Mouse (Mus musculus) lung, embryonic 14.5 days (tissue): ENCODE results near the gene Spock2. TPM values are rescaled to one million over a fixed set of nuclear protein-coding genes. Genes with fewer than 3 reads are reported as not detected.

Experiments used
- ATAC-seq: fragments of 200-750 bp; cut with Nextera tagmentation; 2 replicates; pipeline ENCODE4 v1.8.0; 2017; ENCODE audit warnings: mild to moderate bottlenecking, moderate TSS enrichment, moderate library complexity; ENCODE audit not compliant: insufficient read depth
- DNase-seq: peaks from one replicate; pipeline ENCODE4 v3.0.0-alpha.2; 2015
- H3K27ac ChIP-seq: fragments of 300-500 bp; sonication (generic); 2 replicates; pipeline ENCODE4 v1.5.1; 2014; ENCODE audit warnings: low read depth, mild to moderate bottlenecking, moderate library complexity
- H3K27me3 ChIP-seq: fragments of 300-500 bp; sonication (generic); 2 replicates; pipeline ENCODE4 v1.6.1; 2014; ENCODE audit warnings: low read length, control low read depth; ENCODE audit not compliant: insufficient read depth
- H3K36me3 ChIP-seq: fragments of 300-500 bp; sonication (generic); 2 replicates; pipeline ENCODE4 v1.6.1; 2014; ENCODE audit warnings: control low read depth; ENCODE audit not compliant: insufficient read depth
- H3K4me1 ChIP-seq: fragments of 300-500 bp; sonication (generic); 2 replicates; pipeline ENCODE4 v1.6.1; 2014; ENCODE audit warnings: antibody characterized with exemption, control low read depth; ENCODE audit not compliant: insufficient read depth
- H3K4me2 ChIP-seq: fragments of 300-500 bp; sonication (generic); 2 replicates; pipeline ENCODE4 v1.6.1; 2014; ENCODE audit warnings: mild to moderate bottlenecking
- H3K4me3 ChIP-seq: fragments of 300-500 bp; sonication (generic); 2 replicates; pipeline ENCODE4 v1.5.1; 2014; ENCODE audit warnings: low read depth, low read length
- H3K9ac ChIP-seq: fragments of 300-500 bp; sonication (generic); 2 replicates; pipeline ENCODE4 v1.6.1; 2014
- H3K9me3 ChIP-seq: fragments of 300-500 bp; sonication (generic); 2 replicates; pipeline ENCODE4 v1.6.1; 2016; ENCODE audit warnings: low read depth, low read length, control low read depth
- CTCF ChIP-seq: IDR thresholded peaks from 2 replicates; pipeline ENCODE4 v1.5.1; 2016; ENCODE audit warnings: antibody characterized with exemption, low read depth
- WGBS: fragments of 180-500 bp; shearing (Covaris S2); extraction: QIAGEN DNeasy Blood & Tissue Kit; methylation state at CpG from one replicate; pipeline ENCODE4 v1.1.7; 2014; 5-methylcytosine and 5-hydroxymethylcytosine counted together
- polyA plus RNA-seq: library from polyadenylated mRNA; unstranded; fragments of >200 nt; fragmentation: Nextera tagmentation; extraction: Ambion mirVana; gene quantifications from 2 replicates; pipeline ENCODE4 v1.2.1, GENCODE M21; 2014

Gene Spock2
- polyA plus RNA-seq, 1 experiment from 2014 or later: 1.3 TPM

- no peaks in the 10 kb centered on the region for H3K27me3 ChIP-seq
- peak; percentile 87 for ATAC-seq
- DNase-seq: peak; percentile 94
- no peaks in the 10 kb centered on the region for H3K36me3 ChIP-seq
- no peak overlapping the region for H3K9ac ChIP-seq
- H3K9me3 ChIP-seq: no peaks in the 10 kb centered on the region
- H3K4me1 ChIP-seq: peaks cover 20% of the 10 kb centered on the region
- no peak overlapping the region for H3K4me3 ChIP-seq
- peak overlapping the region; percentile 41 for H3K4me2 ChIP-seq
- WGBS: 25% methylated on average over 5 of the region's 5 CpGs
- H3K27ac ChIP-seq: peak overlapping the region; percentile 58
- TF ChIP-seq CTCF: no peak
Observed at GRCm38 (mm10) chr10:60078561-60078917, 27.5 kb upstream of the Spock2 start.

GRCm38 (mm10) chr10:60080171-60080570 lies 25.8 kb upstream of the Spock2 start:
- no peak overlapping the region for H3K9ac ChIP-seq
- H3K4me3 ChIP-seq: no peak overlapping the region
- H3K36me3 ChIP-seq: no peaks in the 10 kb centered on the region
- H3K27ac ChIP-seq: 0 out of 2 replicates have a peak overlapping the region, but pooled peaks have one; percentile 42
- TF ChIP-seq CTCF: no peak
- peaks cover 20% of the 10 kb centered on the region for H3K4me1 ChIP-seq
- ATAC-seq (peak; percentile 32), DNase-seq (peak; percentile 47)
- H3K4me2 ChIP-seq: no peak overlapping the region
- no peaks in the 10 kb centered on the region for H3K27me3 ChIP-seq
- H3K9me3 ChIP-seq: no peaks in the 10 kb centered on the region
- 47% methylated on average over 3 of the region's 3 CpGs for WGBS

DNA sequence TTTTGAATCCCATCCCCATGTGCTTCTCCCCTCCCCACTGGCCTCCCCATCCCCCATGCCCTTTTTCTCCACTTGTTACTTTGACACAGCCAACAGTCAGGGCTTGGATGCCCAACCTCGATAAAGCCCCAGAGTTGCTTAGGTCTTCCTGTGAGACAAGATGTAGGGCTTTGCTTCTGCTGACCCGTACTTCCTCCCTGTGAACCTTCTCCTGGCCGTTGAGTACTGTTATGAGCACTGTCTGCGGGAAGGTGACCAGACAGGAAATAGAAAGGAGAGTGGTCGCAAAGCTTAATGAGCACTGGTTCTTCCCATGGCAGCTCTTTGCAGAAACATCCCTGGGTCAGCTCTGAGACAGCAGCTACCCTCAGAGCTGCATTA lies 25.4 kb upstream of the Spock2 start:
- Histone ChIP-seq H3K27me3 (no peaks in the 10 kb centered on the region), H3K36me3 (no peaks in the 10 kb centered on the region), H3K4me1 (peaks cover 20% of the 10 kb centered on the region), H3K27ac (peak overlapping the region; percentile 44; the same call in 1 of the 2 replicates), H3K9me3 (no peaks in the 10 kb centered on the region), H3K4me2 (0 out of 2 replicates have a peak overlapping the region, but pooled peaks have one; percentile 2), H3K4me3 (no peak overlapping the region), H3K9ac (no peak overlapping the region)
- ATAC-seq (no peak), DNase-seq (no peak)
- WGBS: 19% methylated on average over 5 of the region's 5 CpGs
- TF ChIP-seq CTCF: no peak

- Histone ChIP-seq H3K4me1 (peaks cover 20% of the 10 kb centered on the region), H3K9ac (no peak overlapping the region), H3K9me3 (no peaks in the 10 kb centered on the region), H3K27me3 (no peaks in the 10 kb centered on the region), H3K36me3 (no peaks in the 10 kb centered on the region), H3K4me2 (0 out of 2 replicates have a peak overlapping the region, but pooled peaks have one; percentile 2), H3K4me3 (no peak overlapping the region), H3K27ac (peak overlapping the region; percentile 44; the same call in 1 of the 2 replicates)
- no peak for ATAC-seq
- WGBS: 51% methylated on average over 21 of the region's 21 CpGs
- no peak for TF ChIP-seq CTCF
- DNase-seq: peak; percentile 28
Observed at GRCm38 (mm10) chr10:60080982-60081825, 24.8 kb upstream of the Spock2 start.

DNA sequence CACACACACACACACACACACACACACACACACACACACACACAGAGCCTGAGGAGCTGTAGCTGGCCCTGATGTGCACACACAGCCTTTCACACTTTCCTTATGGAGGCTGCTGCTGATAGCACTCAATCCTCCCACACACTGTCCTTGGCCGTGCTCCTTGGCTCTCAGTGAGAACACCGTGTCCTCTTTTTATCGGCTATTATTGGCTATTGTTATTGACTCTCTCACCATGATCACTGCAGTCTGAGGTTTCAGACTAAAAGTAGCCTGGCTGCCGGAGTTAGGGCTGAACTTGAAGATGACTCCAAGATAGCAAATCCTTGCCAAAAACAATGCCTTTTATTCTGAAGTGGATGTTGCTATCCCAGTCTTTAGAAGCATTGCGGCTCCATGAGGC lies 24.1 kb upstream of the Spock2 start:
- Histone ChIP-seq H3K4me3 (no peak overlapping the region), H3K9me3 (no peaks in the 10 kb centered on the region), H3K9ac (no peak overlapping the region), H3K27me3 (no peaks in the 10 kb centered on the region), H3K4me2 (no peak overlapping the region), H3K36me3 (no peaks in the 10 kb centered on the region), H3K27ac (no peak overlapping the region), H3K4me1 (peaks cover 20% of the 10 kb centered on the region)
- ATAC-seq (no peak), DNase-seq (peak; percentile 62)
- TF ChIP-seq CTCF: no peak
- WGBS: 38% methylated on average over 5 of the region's 5 CpGs

GRCm38 (mm10) chr10:60084065-60084464 lies 22.0 kb upstream of the Spock2 start:
- Histone ChIP-seq H3K27me3 (no peaks in the 10 kb centered on the region), H3K9ac (no peak overlapping the region), H3K4me2 (no peak overlapping the region), H3K4me3 (no peak overlapping the region), H3K27ac (no peak overlapping the region), H3K9me3 (no peaks in the 10 kb centered on the region), H3K36me3 (no peaks in the 10 kb centered on the region), H3K4me1 (peaks cover 5% of the 10 kb centered on the region; the same call in 1 of the 2 replicates)
- ATAC-seq (no peak), DNase-seq (no peak)
- TF ChIP-seq CTCF: no peak
- 80% methylated on average over 4 of the region's 4 CpGs for WGBS

- H3K9me3 ChIP-seq: no peaks in the 10 kb centered on the region
- 81% methylated on average over 2 of the region's 2 CpGs for WGBS
- H3K27me3 ChIP-seq: no peaks in the 10 kb centered on the region
- H3K27ac ChIP-seq: no peak overlapping the region
- ATAC-seq: no peak
- no peak overlapping the region for H3K4me2 ChIP-seq
- H3K4me1 ChIP-seq: no peaks in the 10 kb centered on the region
- H3K9ac ChIP-seq: no peak overlapping the region
- no peak for TF ChIP-seq CTCF
- H3K36me3 ChIP-seq: no peaks in the 10 kb centered on the region
- H3K4me3 ChIP-seq: no peak overlapping the region
- DNase-seq: no peak
Observed at GRCm38 (mm10) chr10:60092311-60092710, 13.7 kb upstream of the Spock2 start.
